Mouse (Mus musculus) fat pad, adult 2 months (tissue): ENCODE data around the gene Prmt8.

Experiments
- DNase-seq: peaks from one replicate; pipeline ENCODE4 v3.0.0-alpha.2; 2011; ENCODE audit warnings: low read depth, low spot score; ENCODE audit errors: extremely low read depth

The Prmt8 gene

GRCm38 (mm10) chr6:127740711-127741110, 28.6 kb downstream of the Prmt8 start:
- DNase-seq = no peak

GRCm38 (mm10) chr6:127739921-127740320, 29.4 kb downstream of the Prmt8 start:
- DNase-seq = no peak

GRCm38 (mm10) chr6:127735130-127735981, 33.9 kb downstream of the Prmt8 start:
- no peak for DNase-seq

GRCm38 (mm10) chr6:127723126-127723525, 46.1 kb downstream of the Prmt8 start:
- no peak for DNase-seq

GRCm38 (mm10) chr6:127719875-127720274, 49.4 kb downstream of the Prmt8 start:
- DNase-seq = no peak

- no peak for DNase-seq
Observed at GRCm38 (mm10) chr6:127717239-127718137, 51.8 kb downstream of the Prmt8 start.

GRCm38 (mm10) chr6:127715428-127715827, 53.8 kb downstream of the Prmt8 start:
- no peak for DNase-seq

- DNase-seq = no peak
Observed at GRCm38 (mm10) chr6:127714906-127715305, 54.4 kb downstream of the Prmt8 start.

GRCm38 (mm10) chr6:127708218-127708628, 61.0 kb downstream of the Prmt8 start:
- DNase-seq = no peak

GRCm38 (mm10) chr6:127701036-127701783, 68.1 kb downstream of the Prmt8 start:
- DNase-seq = no peak

- no peak for DNase-seq
Observed at GRCm38 (mm10) chr6:127693681-127694080, 75.6 kb downstream of the Prmt8 start.

GRCm38 (mm10) chr6:127692298-127692697, 77.0 kb downstream of the Prmt8 start:
- no peak for DNase-seq

- no peak for DNase-seq
Observed at GRCm38 (mm10) chr6:127687181-127687860, 82.0 kb downstream of the Prmt8 start.

- no peak for DNase-seq
Observed at GRCm38 (mm10) chr6:127684981-127685380, 84.3 kb downstream of the Prmt8 start.

- DNase-seq = no peak
Observed at GRCm38 (mm10) chr6:127683561-127683960, 85.7 kb downstream of the Prmt8 start.

GRCm38 (mm10) chr6:127680784-127681183, 88.5 kb downstream of the Prmt8 start:
- no peak for DNase-seq

GRCm38 (mm10) chr6:127678998-127679397, 90.3 kb downstream of the Prmt8 start:
- no peak for DNase-seq

- no peak for DNase-seq
Observed at GRCm38 (mm10) chr6:127678320-127678719, 91.0 kb downstream of the Prmt8 start.

GRCm38 (mm10) chr6:127676866-127677265, 92.4 kb downstream of the Prmt8 start:
- no peak for DNase-seq

- no peak for DNase-seq
Observed at GRCm38 (mm10) chr6:127672071-127672470, 97.2 kb downstream of the Prmt8 start.
